Mouse (Mus musculus): ENCODE results near the gene D6Wsu163e. TPM values are rescaled to one million over a fixed set of nuclear protein-coding genes. Genes with fewer than 3 reads are reported as not detected.

D6Wsu163e gene
- polyA plus RNA-seq, 1 experiment from 2014 or later: 32.5 TPM

DNA sequence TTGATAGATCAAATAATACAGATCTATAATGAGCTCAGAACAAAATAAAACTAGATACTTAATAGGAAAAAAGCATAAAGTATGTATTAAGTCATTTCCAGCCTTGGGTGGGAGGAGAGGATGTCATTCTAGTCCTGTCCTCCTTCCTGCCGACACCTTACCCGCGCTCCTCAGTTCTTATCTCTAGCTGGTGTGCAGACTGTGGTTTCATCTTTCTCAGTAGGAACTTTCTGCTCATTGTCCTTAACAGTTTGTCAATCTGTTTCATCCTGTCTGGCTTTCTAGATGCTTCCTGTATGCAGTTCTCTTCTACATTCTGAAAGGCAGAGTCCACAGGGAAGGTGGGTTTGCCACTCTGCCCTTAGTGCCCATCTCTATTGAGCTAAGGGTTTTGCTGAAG is 55.7 kb downstream of the D6Wsu163e start:
- Histone ChIP-seq H3K4me3 (replicated peaks; ENCODE audit: low read length) (no peak overlapping the region), H3K9me3 (ENCODE audit: control insufficient read depth, low read length) (no peaks in the 10 kb centered on the region), H3K27me3 (ENCODE audit: control insufficient read depth, insufficient read depth, low read length) (no peaks in the 10 kb centered on the region), H3K36me3 (replicated peaks; ENCODE audit: control insufficient read depth, insufficient read depth) (no peaks in the 10 kb centered on the region), H3K4me2 (replicated peaks) (no peak overlapping the region), H3K27ac (no peak overlapping the region), H3K4me1 (replicated peaks; ENCODE audit: control insufficient read depth, insufficient read depth, low read length) (no peaks in the 10 kb centered on the region), H3K9ac (no peak overlapping the region)
- DNase-seq (ENCODE audit: low spot score) (no peak), ATAC-seq (ENCODE audit: low FRiP score) (no peak)
- 98% methylated on average over 3 of the region's 3 CpGs for WGBS

DNA sequence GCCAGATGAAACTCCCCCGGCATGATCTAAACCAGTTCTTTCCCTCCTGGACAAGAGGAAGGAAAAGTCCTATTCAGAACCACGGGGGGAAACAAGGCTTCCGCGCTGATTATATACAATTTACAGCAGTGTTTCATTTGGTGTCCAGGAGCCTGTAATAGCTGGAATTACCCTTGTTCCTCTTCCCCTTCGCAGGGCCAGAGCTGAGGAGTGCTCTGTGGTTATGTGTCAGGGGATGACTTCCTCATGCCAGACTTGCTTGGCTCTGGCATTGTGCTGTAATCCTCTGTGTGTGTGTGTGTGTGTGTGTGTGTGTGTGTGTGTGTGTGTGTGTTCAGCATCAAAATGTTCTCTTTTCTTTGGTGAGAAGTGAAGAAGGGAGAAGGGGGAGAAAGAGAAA is 56.6 kb downstream of the D6Wsu163e start:
- no peak overlapping the region for H3K4me3 ChIP-seq (replicated peaks; ENCODE audit: low read length)
- H3K4me2 ChIP-seq (replicated peaks): no peak overlapping the region
- DNase-seq (ENCODE audit: low spot score) (no peak), ATAC-seq (ENCODE audit: low FRiP score) (no peak)
- H3K27ac ChIP-seq: no peak overlapping the region
- no peaks in the 10 kb centered on the region for H3K27me3 ChIP-seq (ENCODE audit: control insufficient read depth, insufficient read depth, low read length)
- 92% methylated on average over 5 of the region's 5 CpGs for WGBS
- H3K9me3 ChIP-seq (ENCODE audit: control insufficient read depth, low read length): no peaks in the 10 kb centered on the region
- no peak overlapping the region for H3K9ac ChIP-seq
- H3K36me3 ChIP-seq (replicated peaks; ENCODE audit: control insufficient read depth, insufficient read depth): no peaks in the 10 kb centered on the region
- H3K4me1 ChIP-seq (replicated peaks; ENCODE audit: control insufficient read depth, insufficient read depth, low read length): no peaks in the 10 kb centered on the region

DNA sequence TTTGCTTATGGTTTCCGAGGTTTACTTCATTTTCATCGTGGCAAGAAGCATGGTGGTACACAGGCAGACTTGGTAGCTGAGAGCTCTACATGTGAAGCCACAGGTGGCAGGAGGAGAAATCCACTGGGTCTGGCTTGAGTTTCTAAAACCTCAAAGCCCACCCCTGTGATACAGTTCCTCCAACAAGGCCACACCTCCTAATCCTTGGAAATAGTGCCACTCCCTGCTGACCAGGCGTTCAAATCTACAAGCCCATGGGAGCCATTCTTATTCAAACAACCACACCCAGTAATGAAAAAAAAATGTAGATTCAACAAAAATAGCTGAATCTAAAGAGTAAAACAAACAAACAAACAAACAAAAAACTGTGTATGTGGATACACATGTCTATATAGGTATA is 65.9 kb downstream of the D6Wsu163e start:
- no peak for ATAC-seq (ENCODE audit: low FRiP score)
- Histone ChIP-seq H3K27me3 (ENCODE audit: control insufficient read depth, insufficient read depth, low read length) (no peaks in the 10 kb centered on the region), H3K4me1 (replicated peaks; ENCODE audit: control insufficient read depth, insufficient read depth, low read length) (no peaks in the 10 kb centered on the region), H3K27ac (no peak overlapping the region), H3K9ac (no peak overlapping the region), H3K36me3 (replicated peaks; ENCODE audit: control insufficient read depth, insufficient read depth) (no peaks in the 10 kb centered on the region), H3K4me3 (replicated peaks; ENCODE audit: low read length) (no peak overlapping the region), H3K9me3 (ENCODE audit: control insufficient read depth, low read length) (no peaks in the 10 kb centered on the region), H3K4me2 (replicated peaks) (no peak overlapping the region)
- 89% methylated on average over 3 of the region's 3 CpGs for WGBS
- no peak for DNase-seq (ENCODE audit: low spot score)

DNA sequence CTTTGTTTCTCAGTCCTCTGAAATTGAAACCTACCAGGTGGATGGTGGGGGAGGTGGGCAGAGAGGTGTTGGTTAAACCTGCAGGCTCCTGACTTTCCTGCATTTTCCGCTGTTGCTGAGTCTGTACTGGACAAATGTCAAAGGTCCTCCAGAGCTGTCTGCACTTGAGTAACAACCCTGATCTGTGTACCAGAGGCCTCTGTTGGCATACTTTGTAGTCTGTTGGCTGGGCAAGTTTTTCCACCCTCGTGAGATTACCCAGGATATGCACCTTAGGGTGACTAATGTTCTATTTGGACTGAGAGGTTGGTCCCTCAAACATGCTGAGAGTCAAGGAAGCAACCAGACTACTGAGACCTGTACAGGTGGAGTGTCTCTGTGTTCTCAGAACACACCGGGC is 66.8 kb downstream of the D6Wsu163e start:
- Histone ChIP-seq H3K27ac (no peak overlapping the region), H3K36me3 (replicated peaks; ENCODE audit: control insufficient read depth, insufficient read depth) (no peaks in the 10 kb centered on the region), H3K4me1 (replicated peaks; ENCODE audit: control insufficient read depth, insufficient read depth, low read length) (no peaks in the 10 kb centered on the region), H3K9ac (no peak overlapping the region), H3K4me2 (replicated peaks) (no peak overlapping the region), H3K4me3 (replicated peaks; ENCODE audit: low read length) (no peak overlapping the region), H3K9me3 (ENCODE audit: control insufficient read depth, low read length) (no peaks in the 10 kb centered on the region), H3K27me3 (ENCODE audit: control insufficient read depth, insufficient read depth, low read length) (no peaks in the 10 kb centered on the region)
- WGBS: 82% methylated on average over 3 of the region's 3 CpGs
- no peak for ATAC-seq (ENCODE audit: low FRiP score)
- no peak for DNase-seq (ENCODE audit: low spot score)

DNA sequence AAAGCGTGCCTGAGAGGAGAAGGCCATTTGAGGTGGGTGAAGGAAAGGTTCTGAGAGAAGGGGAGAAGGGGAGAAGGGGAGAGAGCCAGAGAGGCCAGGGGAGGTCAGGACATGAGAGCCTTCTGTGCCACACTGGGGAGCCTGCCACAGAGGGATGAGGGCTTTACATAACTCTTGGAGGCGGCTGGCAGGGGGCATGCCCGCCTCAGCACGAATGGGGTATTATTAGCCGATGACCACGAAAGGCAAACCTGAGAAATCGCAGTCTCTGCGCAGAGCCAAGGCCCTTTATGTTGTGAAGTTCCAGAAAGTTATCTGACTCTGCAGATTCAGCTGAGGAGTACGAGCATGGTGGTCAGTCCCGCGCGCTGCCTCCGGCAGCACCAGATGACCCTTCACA is 70.3 kb downstream of the D6Wsu163e start:
- ATAC-seq (ENCODE audit: low FRiP score): no peak
- WGBS: 91% methylated on average over 13 of the region's 13 CpGs
- no peak overlapping the region for H3K4me3 ChIP-seq (replicated peaks; ENCODE audit: low read length)
- DNase-seq (ENCODE audit: low spot score): no peak
- H3K4me2 ChIP-seq (replicated peaks): no peak overlapping the region
- no peak overlapping the region for H3K9ac ChIP-seq
- no peaks in the 10 kb centered on the region for H3K36me3 ChIP-seq (replicated peaks; ENCODE audit: control insufficient read depth, insufficient read depth)
- no peaks in the 10 kb centered on the region for H3K9me3 ChIP-seq (ENCODE audit: control insufficient read depth, low read length)
- H3K27me3 ChIP-seq (ENCODE audit: control insufficient read depth, insufficient read depth, low read length): no peaks in the 10 kb centered on the region
- no peak overlapping the region for H3K27ac ChIP-seq
- no peaks in the 10 kb centered on the region for H3K4me1 ChIP-seq (replicated peaks; ENCODE audit: control insufficient read depth, insufficient read depth, low read length)

DNA sequence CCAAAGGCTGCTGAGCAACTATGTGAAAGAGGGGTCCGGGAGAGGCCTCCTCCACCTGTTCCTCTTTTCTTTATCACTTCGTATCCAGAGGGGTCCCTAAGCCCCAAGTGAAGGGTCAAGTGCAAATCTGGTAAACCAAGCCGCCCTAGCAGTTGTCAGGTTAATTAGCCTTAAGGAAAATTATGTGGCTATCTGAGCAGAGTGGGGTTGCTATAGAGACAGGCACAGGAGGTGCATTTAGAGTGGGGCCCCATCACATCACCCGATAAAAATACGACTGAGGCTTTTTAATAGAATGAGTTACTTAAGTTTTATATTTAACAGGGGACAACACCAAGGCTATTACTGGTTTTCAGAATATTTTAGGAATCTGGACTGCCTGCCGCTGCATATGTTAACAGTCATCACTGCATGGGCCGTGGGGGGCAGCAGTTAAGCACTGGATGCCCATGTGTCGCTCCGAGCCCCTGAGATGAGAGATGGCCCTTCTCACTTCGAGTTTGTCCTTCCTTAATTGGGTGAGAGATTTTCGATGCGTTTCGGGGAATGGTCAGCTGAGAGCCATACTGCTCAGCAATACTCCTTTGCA is 72.3 kb downstream of the D6Wsu163e start:
- ATAC-seq (ENCODE audit: low FRiP score) (no peak), DNase-seq (ENCODE audit: low spot score) (no peak)
- no peak overlapping the region for H3K27ac ChIP-seq
- no peak overlapping the region for H3K4me3 ChIP-seq (replicated peaks; ENCODE audit: low read length)
- whole genome bisulfite sequencing: 77% methylated on average over 13 of the region's 13 CpGs
- H3K4me1 ChIP-seq (replicated peaks; ENCODE audit: control insufficient read depth, insufficient read depth, low read length): no peaks in the 10 kb centered on the region
- no peaks in the 10 kb centered on the region for H3K27me3 ChIP-seq (ENCODE audit: control insufficient read depth, insufficient read depth, low read length)
- no peaks in the 10 kb centered on the region for H3K36me3 ChIP-seq (replicated peaks; ENCODE audit: control insufficient read depth, insufficient read depth)
- H3K4me2 ChIP-seq (replicated peaks): no peak overlapping the region
- no peaks in the 10 kb centered on the region for H3K9me3 ChIP-seq (ENCODE audit: control insufficient read depth, low read length)
- no peak overlapping the region for H3K9ac ChIP-seq

DNA sequence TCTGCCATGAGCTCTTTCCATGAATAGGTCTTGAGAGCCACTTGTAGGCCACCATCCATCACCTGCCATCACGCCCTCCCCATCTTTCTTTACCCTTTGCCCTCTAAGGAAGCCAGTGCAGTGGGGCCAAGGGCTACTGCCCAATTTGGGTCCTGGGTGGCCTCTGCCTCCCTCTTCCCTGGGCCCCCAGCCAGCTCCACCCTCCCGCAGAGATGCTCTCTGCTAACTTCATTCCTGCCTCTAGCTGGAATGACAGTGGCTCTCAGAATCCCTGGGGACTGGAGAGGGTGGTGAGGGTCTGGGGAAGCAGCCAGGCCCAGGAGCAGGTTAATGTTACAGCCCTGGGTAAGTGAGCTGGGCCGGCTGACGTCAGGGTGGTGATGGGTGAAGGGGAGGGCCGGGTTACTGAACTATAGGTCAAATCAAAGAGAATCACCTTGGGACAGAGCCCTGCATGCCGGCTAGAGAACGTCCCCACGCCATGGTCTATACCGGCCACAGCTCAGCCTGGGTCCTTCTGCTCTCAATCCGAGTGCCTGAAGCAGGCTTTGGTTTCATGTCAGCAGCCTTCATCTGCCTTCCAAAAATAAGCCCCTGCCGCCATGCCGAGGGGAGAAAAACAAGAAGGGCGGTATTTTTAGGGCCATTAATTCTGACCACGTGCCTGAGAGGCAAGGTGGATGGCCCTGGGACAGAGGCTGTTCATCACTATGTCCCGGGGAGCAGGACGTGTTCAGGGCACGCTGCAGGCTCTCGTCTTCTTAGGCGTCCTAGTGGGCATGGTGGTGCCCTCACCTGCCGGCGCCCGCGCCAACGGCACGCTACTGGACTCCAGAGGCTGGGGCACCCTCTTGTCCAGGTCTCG is 75.4 kb downstream of the D6Wsu163e start, which contains the start of gene Fgf6:
TSS of gene Fgf6 (plus strand) at position 681 of the 865 bp plus-strand sequence.
- 0 out of 2 replicates have a peak, but pooled peaks cover 7% of the 10 kb centered on the region for H3K4me1 ChIP-seq (replicated peaks; ENCODE audit: control insufficient read depth, insufficient read depth, low read length)
- H3K36me3 ChIP-seq (replicated peaks; ENCODE audit: control insufficient read depth, insufficient read depth): no peaks in the 10 kb centered on the region
- no peak within 1 kb of the TSS for H3K4me3 ChIP-seq (replicated peaks; ENCODE audit: low read length)
- no peaks in the 10 kb centered on the region for H3K27me3 ChIP-seq (ENCODE audit: control insufficient read depth, insufficient read depth, low read length)
- no peak for DNase-seq (ENCODE audit: low spot score)
- no peaks in the 10 kb centered on the region for H3K9me3 ChIP-seq (ENCODE audit: control insufficient read depth, low read length)
- no peak within 1 kb of the TSS for H3K4me2 ChIP-seq (replicated peaks)
- no peak within 1 kb of the TSS for H3K27ac ChIP-seq
- 83% methylated on average over 26 of the region's 26 CpGs for WGBS
- no peak for ATAC-seq (ENCODE audit: low FRiP score)
- H3K9ac ChIP-seq: no peak within 1 kb of the TSS

DNA sequence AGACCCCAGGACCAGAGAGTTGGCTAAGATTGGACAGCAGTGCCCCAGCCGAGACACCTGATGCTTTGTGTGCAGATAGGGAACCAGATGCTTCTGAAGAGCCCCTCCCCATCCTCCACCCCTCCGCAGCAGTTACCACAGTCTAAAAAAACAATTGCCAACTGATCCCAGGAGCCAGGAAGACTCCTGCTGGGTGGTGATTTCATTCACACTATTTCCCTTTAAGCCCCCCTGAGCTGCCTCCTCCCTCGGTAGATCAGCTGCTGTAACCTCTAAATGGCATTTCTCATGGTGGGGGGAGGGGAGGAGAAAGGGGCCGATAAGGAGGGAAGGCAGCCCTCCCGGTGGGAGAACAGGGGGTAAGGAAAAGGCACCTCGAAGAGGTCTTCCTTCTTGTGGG is 79.5 kb downstream of the D6Wsu163e start:
- 4% methylated on average over 6 of the region's 6 CpGs for WGBS
- H3K4me1 ChIP-seq (replicated peaks; ENCODE audit: control insufficient read depth, insufficient read depth, low read length): 0 out of 2 replicates have a peak, but pooled peaks cover 7% of the 10 kb centered on the region
- no peak overlapping the region for H3K9ac ChIP-seq
- no peak overlapping the region for H3K4me2 ChIP-seq (replicated peaks)
- H3K36me3 ChIP-seq (replicated peaks; ENCODE audit: control insufficient read depth, insufficient read depth): no peaks in the 10 kb centered on the region
- peaks cover 7% of the 10 kb centered on the region; the same call in 1 of the 2 replicates for H3K27me3 ChIP-seq (ENCODE audit: control insufficient read depth, insufficient read depth, low read length)
- H3K4me3 ChIP-seq (replicated peaks; ENCODE audit: low read length): no peak overlapping the region
- DNase-seq (ENCODE audit: low spot score) (no peak), ATAC-seq (ENCODE audit: low FRiP score) (no peak)
- no peaks in the 10 kb centered on the region for H3K9me3 ChIP-seq (ENCODE audit: control insufficient read depth, low read length)
- H3K27ac ChIP-seq: no peak overlapping the region

DNA sequence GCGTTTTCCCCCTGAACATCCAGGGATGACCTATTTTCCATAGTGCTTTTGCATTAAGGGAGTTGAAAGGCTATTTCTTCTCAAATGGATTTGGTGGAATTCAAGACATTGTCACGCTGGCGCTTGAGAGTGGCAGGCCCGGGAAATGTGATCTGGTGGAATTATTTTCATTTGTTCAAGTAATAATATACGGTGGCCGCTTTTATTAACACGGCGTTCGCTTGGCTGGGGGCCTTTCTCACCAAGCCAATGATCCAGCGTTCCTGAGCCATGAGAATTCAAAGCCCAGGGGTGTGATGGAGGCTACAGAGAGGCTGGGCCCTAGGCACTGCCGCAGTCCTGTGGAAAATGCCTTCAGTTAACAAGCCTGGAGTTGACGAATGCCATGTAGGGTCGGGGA is 80.7 kb downstream of the D6Wsu163e start:
- H3K27ac ChIP-seq: no peak overlapping the region
- H3K9me3 ChIP-seq (ENCODE audit: control insufficient read depth, low read length): no peaks in the 10 kb centered on the region
- 17% methylated on average over 13 of the region's 13 CpGs for WGBS
- no peak overlapping the region for H3K4me3 ChIP-seq (replicated peaks; ENCODE audit: low read length)
- no peaks in the 10 kb centered on the region for H3K36me3 ChIP-seq (replicated peaks; ENCODE audit: control insufficient read depth, insufficient read depth)
- peaks cover 7% of the 10 kb centered on the region; the same call in 1 of the 2 replicates for H3K27me3 ChIP-seq (ENCODE audit: control insufficient read depth, insufficient read depth, low read length)
- no peak overlapping the region for H3K4me2 ChIP-seq (replicated peaks)
- no peak overlapping the region for H3K9ac ChIP-seq
- ATAC-seq (ENCODE audit: low FRiP score) (no peak), DNase-seq (ENCODE audit: low spot score) (no peak)
- H3K4me1 ChIP-seq (replicated peaks; ENCODE audit: control insufficient read depth, insufficient read depth, low read length): 0 out of 2 replicates have a peak, but pooled peaks cover 7% of the 10 kb centered on the region

Measured in hindbrain, embryonic 14.5 days (tissue).